Mouse (Mus musculus) right cerebral cortex, postnatal 36 days (tissue): ENCODE measurements around the gene Mrps23.

Source experiments
- DNase-seq, 2 experiments: peaks; one replicate each; pipeline ENCODE4 v3.0.0; 2022; ENCODE audit warnings: low spot score in 2 of 2, mixed read lengths in 1 of 2

The Mrps23 gene

GRCm38 (mm10) chr11:88203712-88204532 lies at the start of gene Mrps23:
TSS of gene Mrps23 (plus strand) at chr11:88204388.
- peak; percentile 90 to 93 for DNase-seq

GRCm38 (mm10) chr11:88154500-88154899 lies 49.7 kb upstream of the Mrps23 start:
- no peak for DNase-seq

GRCm38 (mm10) chr11:88155451-88155850 lies 48.7 kb upstream of the Mrps23 start:
- peak in 1 of 2 experiments; percentile 30 for DNase-seq

GRCm38 (mm10) chr11:88155998-88156397 lies 48.2 kb upstream of the Mrps23 start:
- no peak for DNase-seq

GRCm38 (mm10) chr11:88156403-88156802 lies 47.8 kb upstream of the Mrps23 start:
- no peak for DNase-seq

GRCm38 (mm10) chr11:88158842-88159246 lies 45.3 kb upstream of the Mrps23 start:
- no peak for DNase-seq

- no peak for DNase-seq
Measured at GRCm38 (mm10) chr11:88159389-88159788, 44.8 kb upstream of the Mrps23 start.

GRCm38 (mm10) chr11:88160316-88160715 lies 43.9 kb upstream of the Mrps23 start:
- DNase-seq = no peak

GRCm38 (mm10) chr11:88161051-88161581 lies 43.1 kb upstream of the Mrps23 start:
- peak in 1 of 2 experiments; percentile 58 for DNase-seq

GRCm38 (mm10) chr11:88161651-88162362 lies 42.4 kb upstream of the Mrps23 start:
- peak; percentile 58 to 59 for DNase-seq

- no peak for DNase-seq
Measured at GRCm38 (mm10) chr11:88162740-88163139, 41.4 kb upstream of the Mrps23 start.

- DNase-seq = no peak
Measured at GRCm38 (mm10) chr11:88164213-88164723, 39.9 kb upstream of the Mrps23 start.

GRCm38 (mm10) chr11:88164801-88165377 lies 39.3 kb upstream of the Mrps23 start:
- DNase-seq = no peak

GRCm38 (mm10) chr11:88165683-88166364 lies 38.4 kb upstream of the Mrps23 start:
- DNase-seq = no peak

GRCm38 (mm10) chr11:88166471-88166870 lies 37.7 kb upstream of the Mrps23 start:
- DNase-seq = no peak

- DNase-seq = no peak
Measured at GRCm38 (mm10) chr11:88168611-88169010, 35.6 kb upstream of the Mrps23 start.

- no peak for DNase-seq
Measured at GRCm38 (mm10) chr11:88169531-88170040, 34.6 kb upstream of the Mrps23 start.

GRCm38 (mm10) chr11:88170606-88171005 lies 33.6 kb upstream of the Mrps23 start:
- no peak for DNase-seq

GRCm38 (mm10) chr11:88171876-88172442 lies 32.2 kb upstream of the Mrps23 start:
- DNase-seq = no peak

GRCm38 (mm10) chr11:88172601-88173325 lies 31.4 kb upstream of the Mrps23 start:
- no peak for DNase-seq
